Comparison of ENCODE assay signal across 11 mouse cellular contexts in genomic region chr8:95397201-95397600, GRCm38 (mm10). TPM values are rescaled to one million over a fixed set of nuclear protein-coding genes. Genes with fewer than 3 reads are reported as not detected.
A peak's percentile ranks its signal among the peaks of the same experiment; 100 is the strongest.
DNase-seq lines count a peak whose midpoint lies in the region; ATAC-seq and TF ChIP-seq lines count a peak whose summit lies in the region.
"Had no signal": no experiment of that assay in that cellular context is flagged by ENCODE, and none has a peak within 500 bp of the region (broad histone marks: within the 10 kb centered on the region; RNA-seq: fewer than 3 reads in every experiment).

No protein-coding gene starts in this region.

- no peaks in the 10 kb centered on the region for H3K27me3 ChIP-seq in lung, embryonic 15.5 days
- no peaks in the 10 kb centered on the region for H3K27me3 ChIP-seq in heart, embryonic 16.5 days (ENCODE audit: control insufficient read depth, insufficient read depth, low read length)
- no peaks in the 10 kb centered on the region for H3K27me3 ChIP-seq in neural tube, embryonic 14.5 days (ENCODE audit: control insufficient read depth, insufficient read depth, low read length)

- whole genome bisulfite sequencing in lung, embryonic 15.5 days, result 55% methylated on average over 5 of the region's 5 CpGs
- WGBS in lung, adult 2 months, result 64% methylated on average over 5 of the region's 5 CpGs
- WGBS in heart, embryonic 16.5 days, result 39% methylated on average over 5 of the region's 5 CpGs
- 42% methylated on average over 5 of the region's 5 CpGs for WGBS in neural tube, embryonic 14.5 days

- H3K4me3 ChIP-seq in lung, embryonic 15.5 days, result no peak overlapping the region
- H3K4me3 ChIP-seq in lung, adult 2 months (replicated peaks; ENCODE audit: extremely low read depth, low read depth, low read length), result no peak overlapping the region
- H3K4me3 ChIP-seq in heart, embryonic 16.5 days (ENCODE audit: low read length), result no peak overlapping the region
- no peak overlapping the region for H3K4me3 ChIP-seq in neural tube, embryonic 14.5 days (ENCODE audit: low read depth, low read length)

- TF ChIP-seq POLR2A in lung, adult 2 months (IDR thresholded peaks at IDR 0.05; ENCODE audit: borderline replicate concordance, extremely low read depth, low read depth, low read length), result no peak

- peaks cover 13% of the 10 kb centered on the region for H3K4me1 ChIP-seq in lung, embryonic 15.5 days
- H3K4me1 ChIP-seq in lung, adult 2 months (ENCODE audit: control insufficient read depth, insufficient read depth, low read length), result peaks cover 14% of the 10 kb centered on the region
- peaks cover 34% of the 10 kb centered on the region for H3K4me1 ChIP-seq in heart, embryonic 16.5 days (ENCODE audit: control insufficient read depth, insufficient read depth, low read length)
- H3K4me1 ChIP-seq in neural tube, embryonic 14.5 days (ENCODE audit: control insufficient read depth, insufficient read depth, low read length), result peaks cover 3% of the 10 kb centered on the region; the same call in 1 of the 2 replicates

- TF ChIP-seq CTCF in lung, adult 2 months (IDR thresholded peaks at IDR 0.05; ENCODE audit: insufficient read depth, low read length), result no peak

- DNase-seq in heart, adult 11 months, result peak; percentile 79
- DNase-seq in heart, postnatal 14 days, result no peak
- no peak for DNase-seq in lung, adult 2 months
- no peak for DNase-seq in spleen, postnatal 14 days (ENCODE audit: low spot score in 2 of 2)
- DNase-seq: adrenal gland, adult 2 months; B cell, adult 2 months; spleen, adult 18-20 months had no signal

- peak overlapping the region; percentile 31 for H3K27ac ChIP-seq in lung, embryonic 15.5 days
- peak overlapping the region; percentile 61 for H3K27ac ChIP-seq in heart, embryonic 16.5 days (ENCODE audit: low read length)
- H3K27ac ChIP-seq in neural tube, embryonic 14.5 days (ENCODE audit: low read depth, low read length), result no peak overlapping the region

- intact Hi-C loops in heart, postnatal 14 days (cut with DNase I), result no loop called here

- no peaks in the 10 kb centered on the region for H3K36me3 ChIP-seq in lung, embryonic 15.5 days
- H3K36me3 ChIP-seq in heart, embryonic 16.5 days (ENCODE audit: control insufficient read depth, insufficient read depth), result no peaks in the 10 kb centered on the region
- H3K36me3 ChIP-seq in neural tube, embryonic 14.5 days (ENCODE audit: control insufficient read depth, insufficient read depth, low read length), result no peaks in the 10 kb centered on the region

- H3K9me3 ChIP-seq in lung, embryonic 15.5 days, result no peaks in the 10 kb centered on the region
- H3K9me3 ChIP-seq in heart, embryonic 16.5 days (replicated peaks; ENCODE audit: control insufficient read depth, low read length), result no peaks in the 10 kb centered on the region
- no peaks in the 10 kb centered on the region for H3K9me3 ChIP-seq in neural tube, embryonic 14.5 days (ENCODE audit: control insufficient read depth, low read length)

- H3K9ac ChIP-seq in lung, embryonic 15.5 days, result no peak overlapping the region
- no peak overlapping the region for H3K9ac ChIP-seq in heart, embryonic 16.5 days (ENCODE audit: low read length)
- H3K9ac ChIP-seq in neural tube, embryonic 14.5 days (replicated peaks; ENCODE audit: low read depth, low read length), result no peak overlapping the region

- ATAC-seq in lung, embryonic 15.5 days (ENCODE audit: borderline replicate concordance, extremely low read depth, low FRiP score, low TSS enrichment), result no peak
- no peak for ATAC-seq in heart, embryonic 16.5 days (replicated peaks; ENCODE audit: extremely low read depth, insufficient read depth, low FRiP score)
- peak; percentile 41; the same call in 1 of the 2 replicates for ATAC-seq in neural tube, embryonic 14.5 days (ENCODE audit: low read depth)
- no peak for ATAC-seq in inflammation-experienced regulatory T-cells, adult 6 months

- no peak overlapping the region for H3K4me2 ChIP-seq in lung, embryonic 15.5 days
- H3K4me2 ChIP-seq in heart, embryonic 16.5 days (ENCODE audit: low read depth, low read length), result no peak overlapping the region
- H3K4me2 ChIP-seq in neural tube, embryonic 14.5 days (ENCODE audit: low read depth, low read length), result no peak overlapping the region

RNA-seq across cellular contexts. Expression of gene Cfap20, which starts 37.5 kb away (rescaled TPM):
- 10 to 100 TPM; 32.9 to 38.7 TPM for total RNA-seq in heart, postnatal 14 days (2021)
- polyA plus RNA-seq in lung, embryonic 15.5 days (2015; fragmentation: Nextera tagmentation; extraction: Ambion mirVana), result 143 and 150 TPM in 2 replicates
- polyA plus RNA-seq in lung, adult 2 months (2012; rRNA removed), result 65.0 and 66.0 TPM in 2 replicates
- 155 and 167 TPM in 2 replicates for polyA plus RNA-seq in heart, embryonic 16.5 days (2015; fragmentation: Nextera tagmentation; extraction: Ambion mirVana)
- 133 and 135 TPM in 2 replicates for polyA plus RNA-seq in neural tube, embryonic 14.5 days (2014; fragmentation: Nextera tagmentation; extraction: Ambion mirVana)
- 10 to 100 TPM; 55.7 to 72.2 (median 70.1) TPM for polyA plus RNA-seq in inflammation-experienced regulatory T-cells, adult 6 months (2017; shearing (Covaris generic))

RNA-seq across cellular contexts. Expression of gene Mmp15, which starts 45.1 kb away (rescaled TPM):
- total RNA-seq in heart, postnatal 14 days (2021), result 10 to 100 TPM; 90.2 to 99.0 TPM
- polyA plus RNA-seq in lung, embryonic 15.5 days (2015; fragmentation: Nextera tagmentation; extraction: Ambion mirVana), result 18.1 and 20.4 TPM in 2 replicates
- polyA plus RNA-seq in lung, adult 2 months (2012; rRNA removed), result 120 and 133 TPM in 2 replicates
- 30.1 and 39.4 TPM in 2 replicates for polyA plus RNA-seq in heart, embryonic 16.5 days (2015; fragmentation: Nextera tagmentation; extraction: Ambion mirVana)
- 19.6 and 26.2 TPM in 2 replicates for polyA plus RNA-seq in neural tube, embryonic 14.5 days (2014; fragmentation: Nextera tagmentation; extraction: Ambion mirVana)
- 1 to 10 TPM in 1 of 3 experiments, under 1 TPM in 2; 0.53 to 1.3 (median 0.63) TPM for polyA plus RNA-seq in inflammation-experienced regulatory T-cells, adult 6 months (2017; shearing (Covaris generic))
